Mouse (Mus musculus) inflammation-experienced regulatory T-cells, adult 6 months (primary cell): ENCODE results near the gene Mgat4e. TPM values are rescaled to one million over a fixed set of nuclear protein-coding genes. Genes with fewer than 3 reads are reported as not detected.

Experiments used
- ATAC-seq: one replicate; pipeline ENCODE4 v1.8.0; 2017
- polyA plus RNA-seq, 3 experiments: library from polyadenylated mRNA; unstranded; fragments of 100-300 nt; shearing (Covaris generic); gene quantifications; one replicate each; pipeline ENCODE4 v1.2.1; 2017

Mgat4e gene
- polyA plus RNA-seq = not detected

DNA sequence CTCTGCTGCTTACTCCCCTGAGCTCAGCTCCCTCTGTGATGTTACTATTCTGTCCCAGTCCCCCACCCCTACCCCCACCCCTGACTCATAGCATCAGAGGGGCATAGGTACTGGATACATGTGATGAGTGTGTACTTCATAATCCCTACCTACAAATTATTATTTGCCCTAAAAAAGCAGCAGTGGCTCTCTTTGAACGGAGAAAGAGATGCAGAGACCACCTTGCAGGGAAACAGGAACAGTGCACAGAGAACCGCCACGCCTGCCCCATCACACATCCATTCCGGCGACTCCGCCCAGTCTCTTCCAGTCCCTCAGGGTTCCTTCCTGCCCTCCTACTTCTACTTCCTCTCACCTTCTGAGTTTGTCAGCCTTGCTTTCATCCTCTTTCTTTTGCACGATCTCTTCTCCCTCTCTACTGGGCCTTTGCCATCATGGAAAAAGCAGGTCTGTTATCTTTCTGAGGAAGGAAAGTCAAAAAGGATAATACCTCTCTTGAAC lies at the start of gene Mgat4e:
TSS of gene Mgat4e (minus strand) at position 51 of the 501 bp plus-strand sequence.
- ATAC-seq = no peak

DNA sequence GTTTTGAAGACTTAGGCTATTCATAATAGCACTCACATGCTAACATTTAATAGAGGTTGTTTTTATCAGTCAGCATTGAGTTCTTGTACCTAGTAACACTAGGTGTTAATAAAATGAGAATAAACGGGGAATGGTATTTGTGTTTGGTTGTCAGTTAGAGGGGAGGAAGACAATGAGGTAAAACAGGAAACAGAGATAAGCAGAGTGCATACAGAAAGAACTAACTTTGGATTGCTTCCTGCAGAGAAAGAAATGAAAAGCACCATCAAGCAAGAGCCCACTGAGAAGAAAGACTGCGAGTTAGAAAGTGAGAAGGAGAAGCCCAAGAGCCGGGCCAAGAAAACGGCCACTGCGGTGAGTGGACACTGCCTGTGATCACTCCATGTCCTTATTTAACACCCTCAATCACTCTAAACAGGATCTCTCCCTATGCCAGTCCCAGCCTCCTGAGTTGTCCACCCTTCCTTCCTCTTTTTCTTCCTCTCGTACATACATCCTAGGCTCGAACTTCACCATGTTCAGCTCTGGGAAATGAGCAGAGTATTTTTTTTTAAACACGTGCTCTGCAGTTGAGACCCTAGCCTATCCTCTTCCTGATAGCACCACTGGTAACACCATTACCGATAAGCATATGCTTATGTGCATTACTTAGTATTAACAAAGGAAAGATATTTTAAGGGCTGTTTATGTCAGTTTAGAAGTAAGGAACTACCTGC lies 48.0 kb upstream of the Mgat4e start:
- no peak for ATAC-seq

DNA sequence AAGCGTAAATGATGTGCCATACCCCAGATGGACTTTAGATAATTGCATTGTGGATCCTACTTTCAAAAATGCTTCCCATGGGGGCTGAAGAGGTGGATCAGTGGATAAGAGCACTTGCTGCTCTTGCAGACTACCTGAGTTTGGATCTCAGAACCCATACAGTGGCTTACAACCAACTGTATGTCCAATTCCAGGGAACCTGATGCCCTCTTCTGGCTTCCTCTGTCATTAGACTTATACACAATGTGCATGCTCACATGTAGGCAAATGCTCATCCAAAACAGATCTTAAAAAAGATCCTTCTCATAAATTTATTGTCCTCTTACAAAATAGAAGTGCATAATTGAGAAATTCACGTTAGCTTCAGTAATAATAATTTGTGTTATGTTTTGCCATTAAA lies 42.3 kb upstream of the Mgat4e start:
- no peak for ATAC-seq

- ATAC-seq = no peak
Measured at GRCm38 (mm10) chr1:134589676-134590075, 40.2 kb upstream of the Mgat4e start.

DNA sequence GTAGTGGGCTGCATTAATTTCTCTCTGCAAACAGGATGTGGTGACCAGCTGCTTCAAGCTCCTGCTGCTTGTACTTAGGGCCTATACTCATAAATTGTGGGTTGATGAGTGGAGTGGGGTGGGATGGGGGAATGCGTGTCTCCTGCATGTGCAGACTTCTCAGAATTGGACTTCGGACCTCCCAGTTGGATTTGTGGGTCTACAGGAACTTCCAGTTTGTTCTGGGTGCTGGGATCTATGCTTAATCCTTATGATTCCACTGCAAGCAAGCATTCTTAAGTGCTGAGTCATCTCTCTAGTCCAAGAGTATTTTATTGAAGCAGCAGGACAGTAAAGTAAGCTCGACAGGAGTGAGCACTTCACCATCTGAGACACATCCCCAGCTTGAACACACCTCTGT lies 34.1 kb upstream of the Mgat4e start:
- no peak for ATAC-seq

GRCm38 (mm10) chr1:134580796-134581195 lies 31.3 kb upstream of the Mgat4e start:
- no peak for ATAC-seq

GRCm38 (mm10) chr1:134577384-134578120 lies 28.1 kb upstream of the Mgat4e start:
- ATAC-seq = no peak

DNA sequence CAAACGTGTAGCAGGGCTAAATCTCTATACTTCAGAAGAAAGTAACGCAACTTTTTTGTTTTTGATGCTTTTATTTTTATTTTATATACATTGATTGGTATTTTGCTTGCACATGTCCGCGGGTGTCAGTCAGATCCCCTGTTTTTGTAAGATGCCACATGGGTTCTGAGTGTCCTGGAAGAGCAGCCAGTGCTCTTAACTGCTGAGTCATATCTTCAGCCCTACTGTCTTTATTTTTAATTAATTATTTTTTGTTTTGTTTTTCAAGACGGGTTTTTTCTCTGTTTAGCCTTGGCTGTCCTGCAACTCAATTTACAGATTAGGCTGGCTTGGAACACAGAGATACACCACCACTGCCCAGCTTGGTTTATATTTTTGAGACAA lies 24.4 kb upstream of the Mgat4e start:
- ATAC-seq = no peak

DNA sequence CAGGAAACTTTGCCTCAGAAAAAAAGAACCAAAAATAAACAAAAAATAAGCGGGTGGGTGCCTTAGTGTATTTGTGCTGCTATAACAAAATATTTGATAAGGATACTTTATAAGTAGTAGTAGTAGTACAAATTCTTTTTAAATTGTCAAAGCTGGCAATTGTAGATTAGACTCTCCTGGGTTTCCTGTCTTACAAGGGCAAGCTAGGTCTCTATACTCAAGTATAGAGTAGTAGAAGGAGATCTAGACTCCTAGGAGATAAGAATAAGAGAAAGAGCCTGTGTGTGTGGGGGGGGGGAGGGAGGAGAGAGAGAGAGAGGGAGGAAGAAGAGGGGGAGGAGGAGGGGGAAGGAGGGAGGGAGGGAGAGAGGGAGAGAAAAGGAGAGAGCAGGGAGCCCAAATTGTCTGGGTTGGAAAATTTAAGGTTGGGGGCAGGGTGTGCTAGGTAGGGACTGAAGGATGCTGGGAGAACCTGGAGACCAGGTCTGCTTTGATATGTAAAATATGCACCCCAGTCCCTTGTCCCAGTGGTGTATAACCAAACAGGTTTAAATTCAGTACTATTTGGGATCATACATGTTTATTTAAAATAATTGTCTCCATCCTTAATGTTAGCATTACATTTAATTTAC lies 23.9 kb upstream of the Mgat4e start:
- no peak for ATAC-seq

- no peak for ATAC-seq
Measured at GRCm38 (mm10) chr1:134570631-134571030, 21.1 kb upstream of the Mgat4e start.

- no peak for ATAC-seq
Measured at GRCm38 (mm10) chr1:134570171-134570570, 20.7 kb upstream of the Mgat4e start.

- no peak for ATAC-seq
Measured at GRCm38 (mm10) chr1:134567511-134567910, 18.0 kb upstream of the Mgat4e start.

DNA sequence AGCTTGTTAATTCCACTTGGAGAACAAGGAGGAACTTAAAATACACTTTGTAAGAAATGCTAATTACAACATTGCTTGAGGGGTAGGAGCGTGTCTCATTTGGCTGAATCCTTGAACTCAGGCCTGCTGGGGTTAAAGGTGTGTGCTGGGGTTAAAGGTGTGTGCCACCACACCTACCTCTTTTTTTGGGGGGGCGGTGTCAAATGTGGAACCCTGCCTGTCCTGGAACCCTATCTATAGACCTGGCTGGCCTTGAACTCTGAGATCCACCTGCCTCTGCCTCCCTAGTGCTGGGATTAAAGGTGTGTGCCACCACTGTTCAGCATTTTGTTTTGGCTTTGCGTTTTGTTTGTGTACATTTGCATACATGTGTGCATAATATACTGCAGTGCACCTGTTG lies 14.2 kb upstream of the Mgat4e start:
- no peak for ATAC-seq

- ATAC-seq = no peak
Measured at GRCm38 (mm10) chr1:134562457-134562856, 13.0 kb upstream of the Mgat4e start.

- no peak for ATAC-seq
Measured at GRCm38 (mm10) chr1:134561770-134562143, 12.3 kb upstream of the Mgat4e start.

DNA sequence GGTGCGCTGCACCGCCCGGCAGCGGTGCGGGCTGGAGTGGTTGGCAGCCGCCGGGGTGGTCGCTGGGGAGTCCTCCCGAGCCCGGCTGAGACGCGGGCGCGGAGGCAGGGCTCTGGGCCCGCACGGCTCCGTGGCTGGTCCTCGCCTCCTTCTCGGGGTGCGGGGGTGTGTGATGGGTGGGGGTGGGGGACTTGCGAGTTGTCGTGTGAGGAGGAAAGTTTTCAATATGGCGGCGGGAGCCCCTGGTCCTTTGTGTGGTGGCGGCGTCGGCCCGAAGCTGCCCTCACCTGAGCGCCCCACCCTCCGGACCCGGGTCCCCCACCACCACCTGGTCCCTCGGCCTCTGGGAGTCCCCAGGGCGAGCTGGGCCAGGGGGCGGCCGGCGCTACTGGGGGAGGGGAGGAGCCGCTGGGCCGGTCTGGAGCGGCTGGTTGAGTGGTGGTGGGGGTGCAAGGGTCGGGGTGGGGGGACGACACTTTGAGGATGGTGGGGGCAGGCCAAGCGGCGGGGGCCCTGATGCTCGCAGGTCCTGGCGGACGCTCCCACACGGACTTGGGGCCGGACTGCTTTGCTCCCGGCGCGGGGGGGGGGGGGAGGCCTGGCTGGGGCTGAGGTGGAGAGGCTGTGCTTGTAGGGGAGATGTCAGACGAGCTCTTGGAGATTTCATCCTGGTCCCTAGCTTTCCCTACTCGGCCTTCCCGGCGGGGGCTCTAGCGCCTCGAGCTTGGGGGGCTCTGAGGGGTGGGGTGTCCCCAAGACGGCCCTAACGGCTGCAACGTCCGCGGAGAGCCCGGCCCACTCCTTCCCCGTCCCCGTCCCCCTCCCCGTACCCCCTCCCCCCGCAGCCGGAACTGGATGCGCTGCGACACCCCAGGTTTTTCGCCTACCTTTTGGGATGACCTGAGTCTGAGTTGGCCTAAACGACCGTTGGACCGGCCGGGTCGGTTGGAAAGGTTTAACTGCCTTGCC lies 11.6 kb upstream of the Mgat4e start:
- peak; percentile 2 for ATAC-seq

DNA sequence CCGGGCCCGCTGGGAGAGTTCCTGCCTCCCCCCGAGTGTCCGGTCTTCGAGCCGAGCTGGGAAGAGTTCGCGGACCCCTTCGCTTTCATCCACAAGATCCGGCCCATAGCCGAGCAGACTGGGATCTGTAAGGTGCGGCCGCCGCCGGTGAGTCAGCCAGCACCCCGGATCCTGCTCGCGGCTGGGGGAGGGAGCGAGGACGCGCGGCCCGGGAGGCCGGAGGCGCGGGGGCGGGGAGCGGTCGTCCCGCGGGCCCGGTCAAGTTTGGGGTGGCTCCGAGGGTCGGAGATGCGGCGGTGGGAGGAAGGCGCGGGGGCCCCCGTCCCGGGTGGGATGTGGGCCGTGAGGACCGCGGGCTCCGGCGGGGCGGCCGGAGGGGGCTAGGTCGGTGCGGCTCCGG lies 10.9 kb upstream of the Mgat4e start:
- ATAC-seq = peak; percentile 22

DNA sequence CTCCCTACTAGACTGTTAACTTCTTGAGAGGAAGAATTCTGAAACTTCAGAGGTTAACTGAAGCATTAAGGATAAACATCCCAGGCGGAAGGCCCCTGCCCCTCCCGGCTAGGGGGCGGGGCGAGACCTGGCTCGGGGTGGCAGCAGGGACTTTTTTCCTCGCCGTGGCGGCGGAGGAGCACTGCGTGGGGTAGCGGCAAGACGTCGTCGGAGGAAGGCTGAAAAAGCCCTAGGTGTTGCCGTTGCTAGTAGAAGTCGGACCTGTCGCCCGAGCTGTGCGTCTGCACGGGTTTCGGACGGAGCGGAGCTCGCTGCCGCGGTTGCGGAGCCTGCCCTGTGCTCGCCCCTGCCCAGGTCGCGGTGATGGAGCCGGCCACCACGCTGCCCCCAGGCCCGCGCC lies 10.5 kb upstream of the Mgat4e start, which contains the start of gene Kdm5b:
TSS of gene Kdm5b (plus strand) at position 196 of the 400 bp plus-strand sequence.
- ATAC-seq = peak; percentile 41

GRCm38 (mm10) chr1:134559226-134559625 lies 9.7 kb upstream of the Mgat4e start:
- no peak for ATAC-seq

DNA sequence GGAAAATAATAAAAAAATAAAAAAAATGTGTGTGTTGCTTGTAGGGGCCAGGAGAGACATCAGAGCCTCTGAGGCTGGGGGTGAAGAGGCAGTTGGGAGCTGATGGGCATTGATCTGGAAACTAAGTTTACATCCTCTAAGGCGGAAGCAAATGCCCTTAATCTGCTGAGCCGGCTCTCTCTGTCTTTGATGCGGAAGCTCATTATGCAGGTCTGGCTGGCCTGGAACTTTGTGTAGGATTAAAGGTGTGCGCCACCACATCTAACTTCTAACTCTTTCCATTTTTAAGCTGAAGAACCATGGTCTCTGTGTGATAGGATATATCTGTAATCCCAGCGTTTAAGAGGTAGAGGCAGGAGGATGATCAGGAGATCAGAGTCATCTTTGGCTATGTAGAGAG lies 9.0 kb upstream of the Mgat4e start:
- ATAC-seq = no peak

GRCm38 (mm10) chr1:134556671-134557218 lies 7.3 kb upstream of the Mgat4e start:
- peak; percentile 88 for ATAC-seq
